Mouse (Mus musculus): ENCODE data around the gene Cwc22. TPM values are rescaled to one million over a fixed set of nuclear protein-coding genes. Genes with fewer than 3 reads are reported as not detected.

The Cwc22 gene
- polyA plus RNA-seq, 1 experiment from 2014 or later, result 42.8 TPM

DNA sequence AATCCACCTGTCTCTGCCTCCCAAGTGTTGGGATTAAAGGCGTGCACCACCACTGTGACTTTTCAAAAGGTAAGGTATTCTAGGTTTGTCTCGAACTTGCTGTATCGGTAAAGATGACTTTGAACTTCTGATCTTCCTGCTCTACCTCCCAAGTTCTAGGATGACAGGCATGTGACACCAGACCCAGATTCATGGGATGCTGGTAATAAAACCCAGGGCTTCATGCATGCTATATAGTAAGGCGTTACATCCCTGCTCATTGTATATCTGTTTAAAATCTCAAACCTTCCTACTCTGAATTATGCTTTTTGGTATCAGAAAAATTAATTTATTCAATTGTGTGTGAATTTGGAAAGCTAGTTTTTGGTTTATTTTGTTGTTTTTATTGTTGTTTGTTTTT is 59.0 kb downstream of the Cwc22 start:
- DNase-seq (ENCODE audit: low spot score), result no peak
- Histone ChIP-seq H3K9me3 (replicated peaks) (no peaks in the 10 kb centered on the region), H3K27me3 (ENCODE audit: low read depth, poor library complexity, severe bottlenecking) (no peaks in the 10 kb centered on the region), H3K27ac (no peak overlapping the region), H3K36me3 (peaks cover under 1% of the 10 kb centered on the region; the same call in 1 of the 2 replicates), H3K4me3 (no peak overlapping the region), H3K4me1 (no peaks in the 10 kb centered on the region)
- WGBS, result 92% methylated on average over 4 of the region's 4 CpGs

DNA sequence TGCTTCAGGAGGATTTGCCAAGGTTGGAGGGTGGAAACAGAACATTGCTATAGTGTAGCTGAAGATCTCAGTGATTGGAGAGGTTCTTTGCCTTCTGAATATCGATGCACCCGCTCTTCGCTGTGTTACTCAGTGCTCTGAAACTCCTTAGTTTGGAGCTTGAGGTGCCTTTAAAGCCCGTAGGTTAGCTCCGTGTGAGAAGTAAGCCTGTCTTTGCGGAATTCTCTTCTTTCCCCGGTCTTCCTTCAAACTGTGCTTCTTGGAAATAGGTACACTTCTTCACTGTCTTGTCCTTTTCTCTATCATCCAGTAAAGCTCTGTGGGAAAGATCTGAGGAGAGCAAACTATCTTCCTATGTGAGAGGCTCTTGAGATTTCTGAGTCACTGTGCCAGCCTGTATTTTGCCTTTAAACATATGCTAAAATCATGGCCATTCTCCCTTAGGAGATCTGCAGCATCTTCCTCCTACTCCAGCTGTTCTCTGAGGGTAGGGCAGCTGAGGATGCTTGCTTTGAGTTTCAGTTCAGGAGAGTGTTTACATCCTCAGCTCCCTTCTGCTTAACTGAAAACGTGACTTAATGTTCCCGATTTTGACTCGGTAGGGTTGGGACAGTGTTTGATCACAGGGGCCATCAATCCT is 60.6 kb downstream of the Cwc22 start:
- H3K9me3 ChIP-seq (replicated peaks), result no peaks in the 10 kb centered on the region
- no peak for DNase-seq (ENCODE audit: low spot score)
- no peak overlapping the region for H3K4me3 ChIP-seq
- no peaks in the 10 kb centered on the region for H3K27me3 ChIP-seq (ENCODE audit: low read depth, poor library complexity, severe bottlenecking)
- H3K27ac ChIP-seq, result no peak overlapping the region
- 85% methylated on average over 10 of the region's 10 CpGs for WGBS
- H3K4me1 ChIP-seq, result no peaks in the 10 kb centered on the region
- H3K36me3 ChIP-seq, result no peaks in the 10 kb centered on the region

DNA sequence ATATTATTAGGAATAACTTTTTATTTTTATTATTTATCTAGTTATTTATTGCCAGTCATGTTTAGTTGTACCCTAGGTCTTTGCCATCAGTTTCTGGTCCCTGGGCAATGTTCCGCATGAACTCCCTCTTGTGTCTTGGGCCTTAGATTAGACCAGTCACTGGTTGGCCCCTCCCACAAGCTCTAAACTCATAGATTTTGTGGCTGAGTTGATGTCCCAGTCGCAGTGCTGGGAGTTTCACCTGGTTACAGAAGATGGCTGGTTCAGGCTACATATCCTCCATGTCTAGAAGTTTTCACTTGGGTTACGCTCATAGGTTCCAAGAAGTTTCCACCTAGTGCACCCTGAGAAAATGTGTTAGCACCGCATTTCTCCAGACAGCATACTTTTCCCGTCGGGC is 61.1 kb downstream of the Cwc22 start:
- Histone ChIP-seq H3K9me3 (replicated peaks) (no peaks in the 10 kb centered on the region), H3K27ac (no peak overlapping the region), H3K36me3 (no peaks in the 10 kb centered on the region), H3K4me3 (no peak overlapping the region), H3K27me3 (ENCODE audit: low read depth, poor library complexity, severe bottlenecking) (no peaks in the 10 kb centered on the region), H3K4me1 (no peaks in the 10 kb centered on the region)
- WGBS, result 96% methylated on average over 6 of the region's 6 CpGs
- DNase-seq (ENCODE audit: low spot score), result no peak

DNA sequence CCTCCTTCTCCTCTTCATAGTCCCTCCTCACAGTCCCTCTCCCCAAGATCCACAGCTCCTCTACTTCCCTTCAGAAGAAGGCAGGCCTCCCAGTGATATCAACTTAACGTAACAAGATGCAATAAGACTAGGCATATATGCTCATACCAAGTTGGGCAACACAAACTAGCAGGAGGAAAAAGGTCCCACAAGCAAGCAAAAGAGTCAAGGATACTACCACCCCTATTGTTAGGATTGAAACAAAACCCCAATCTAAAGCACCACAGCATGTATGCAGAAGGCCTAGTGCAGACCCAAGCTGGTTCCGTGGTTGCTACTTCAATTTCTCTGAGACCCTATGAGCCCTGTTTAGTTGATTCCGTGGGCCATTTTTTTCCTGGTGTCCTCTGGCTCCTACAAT is 61.7 kb downstream of the Cwc22 start:
- H3K27ac ChIP-seq, result no peak overlapping the region
- no peaks in the 10 kb centered on the region for H3K36me3 ChIP-seq
- no peaks in the 10 kb centered on the region for H3K27me3 ChIP-seq (ENCODE audit: low read depth, poor library complexity, severe bottlenecking)
- 91% methylated on average over 3 of the region's 3 CpGs for WGBS
- DNase-seq (ENCODE audit: low spot score), result no peak
- H3K9me3 ChIP-seq (replicated peaks), result no peaks in the 10 kb centered on the region
- H3K4me1 ChIP-seq, result no peaks in the 10 kb centered on the region
- no peak overlapping the region for H3K4me3 ChIP-seq

DNA sequence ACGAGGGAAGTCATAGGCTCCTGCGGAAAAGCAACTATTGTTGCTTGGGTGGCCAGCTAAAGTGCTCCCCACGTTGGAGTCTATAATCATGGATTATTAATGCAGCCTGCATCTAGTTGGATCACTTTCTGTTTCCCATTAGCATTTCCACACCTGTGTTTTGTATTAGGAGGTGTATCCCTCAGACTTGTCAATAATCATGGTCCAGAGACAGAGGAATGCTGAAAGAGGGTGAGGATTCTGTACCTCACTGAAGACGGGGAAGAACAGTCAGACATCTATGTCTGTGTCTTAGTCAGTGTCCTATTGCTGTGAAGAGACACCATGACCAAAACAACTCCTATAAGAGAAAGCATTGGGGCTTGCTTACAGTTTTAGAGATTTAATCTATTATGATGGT is 63.2 kb downstream of the Cwc22 start:
- no peaks in the 10 kb centered on the region for H3K27me3 ChIP-seq (ENCODE audit: low read depth, poor library complexity, severe bottlenecking)
- H3K27ac ChIP-seq, result no peak overlapping the region
- no peaks in the 10 kb centered on the region for H3K4me1 ChIP-seq
- WGBS, result 85% methylated on average over 4 of the region's 4 CpGs
- H3K36me3 ChIP-seq, result no peaks in the 10 kb centered on the region
- no peaks in the 10 kb centered on the region for H3K9me3 ChIP-seq (replicated peaks)
- no peak overlapping the region for H3K4me3 ChIP-seq
- no peak for DNase-seq (ENCODE audit: low spot score)

DNA sequence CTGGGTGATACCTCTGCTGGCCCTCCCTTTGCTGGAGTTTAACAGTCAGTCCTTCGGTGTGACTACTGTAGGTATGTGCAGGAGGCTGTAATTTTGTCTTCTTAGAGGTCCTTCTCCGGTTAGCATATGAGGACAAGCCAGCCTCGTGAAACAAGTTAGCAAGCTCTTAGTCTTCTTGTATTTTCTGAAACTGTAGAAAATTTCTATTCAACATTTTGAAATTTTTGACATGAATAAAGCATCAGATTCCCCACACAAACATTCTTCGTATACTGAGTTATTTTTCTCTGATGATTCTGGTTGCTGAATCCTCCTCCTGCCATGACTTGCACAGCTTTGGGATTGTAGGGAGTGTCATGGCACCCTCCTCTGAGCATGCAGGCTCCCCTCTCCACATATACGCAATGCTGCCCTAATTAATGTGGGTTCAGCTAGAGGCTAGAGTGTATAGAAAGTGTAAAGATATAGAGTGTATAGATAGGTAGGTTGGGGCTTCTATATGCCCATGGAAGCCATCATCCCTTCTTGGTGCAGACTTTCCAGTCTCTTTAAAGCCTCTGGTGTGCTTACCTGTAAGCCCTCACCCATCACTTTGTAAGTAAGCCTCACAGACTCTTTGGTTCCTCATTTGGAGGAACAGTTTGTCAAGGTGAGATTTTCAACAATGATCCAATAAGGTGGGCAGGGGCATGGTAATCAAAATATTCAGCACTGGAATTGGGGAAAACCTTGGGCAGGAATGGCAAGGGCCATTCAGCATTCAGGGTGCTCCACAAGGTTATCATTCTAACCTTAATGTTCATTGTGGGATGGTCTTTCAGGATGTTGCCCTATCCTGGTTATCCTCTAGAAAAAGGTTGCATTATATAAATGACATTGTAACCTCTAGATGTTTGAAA is 64.6 kb downstream of the Cwc22 start:
- Histone ChIP-seq H3K4me3 (no peak overlapping the region), H3K36me3 (no peaks in the 10 kb centered on the region), H3K4me1 (no peaks in the 10 kb centered on the region), H3K9me3 (replicated peaks) (no peaks in the 10 kb centered on the region), H3K27ac (no peak overlapping the region), H3K27me3 (ENCODE audit: low read depth, poor library complexity, severe bottlenecking) (no peaks in the 10 kb centered on the region)
- 88% methylated on average over 5 of the region's 5 CpGs for WGBS
- no peak for DNase-seq (ENCODE audit: low spot score)

DNA sequence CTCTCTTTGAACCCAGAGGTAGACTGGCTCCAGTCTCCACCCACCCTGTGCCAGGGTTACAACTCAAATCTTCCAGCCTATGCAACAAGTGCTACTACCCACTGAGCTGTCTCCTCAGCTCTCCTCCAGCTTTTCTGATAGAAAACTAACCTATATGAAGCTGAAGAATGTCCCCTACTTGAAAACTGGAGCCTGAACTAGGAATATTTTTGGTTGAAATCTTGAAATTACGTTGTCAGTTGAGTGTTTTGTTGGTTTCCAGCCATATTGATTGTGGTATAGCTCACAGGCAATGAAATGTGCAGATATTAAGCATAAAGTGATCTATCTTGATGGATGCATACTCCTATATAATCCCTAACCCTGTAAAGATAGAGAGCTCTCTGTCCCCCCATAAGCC is 65.8 kb downstream of the Cwc22 start:
- H3K27ac ChIP-seq, result no peak overlapping the region
- no peaks in the 10 kb centered on the region for H3K27me3 ChIP-seq (ENCODE audit: low read depth, poor library complexity, severe bottlenecking)
- no peak overlapping the region for H3K4me3 ChIP-seq
- no peak for DNase-seq (ENCODE audit: low spot score)
- 88% methylated on average over 1 of the region's 1 CpGs for WGBS
- H3K4me1 ChIP-seq, result no peaks in the 10 kb centered on the region
- H3K36me3 ChIP-seq, result no peaks in the 10 kb centered on the region
- H3K9me3 ChIP-seq (replicated peaks), result no peaks in the 10 kb centered on the region

DNA sequence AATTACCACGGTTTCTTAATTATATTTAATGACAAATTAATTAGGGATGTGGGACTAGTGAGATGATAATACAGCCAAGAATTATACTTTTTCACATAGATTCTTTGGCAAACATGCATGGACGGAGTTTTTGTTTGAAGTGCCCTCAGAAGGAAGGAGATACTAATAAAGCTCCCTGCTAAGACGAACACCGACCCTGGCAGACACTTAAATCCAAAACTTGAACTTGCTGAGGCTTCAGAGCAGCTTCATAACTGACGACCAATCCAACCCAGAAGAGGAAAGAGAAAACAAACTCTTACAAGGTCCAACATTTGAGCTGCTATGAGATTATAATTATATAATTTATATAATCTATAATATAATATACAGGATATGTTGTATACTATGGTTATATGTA is 66.4 kb downstream of the Cwc22 start:
- DNase-seq (ENCODE audit: low spot score), result no peak
- H3K4me1 ChIP-seq, result no peaks in the 10 kb centered on the region
- no peaks in the 10 kb centered on the region for H3K36me3 ChIP-seq
- H3K9me3 ChIP-seq (replicated peaks), result no peaks in the 10 kb centered on the region
- no peak overlapping the region for H3K27ac ChIP-seq
- WGBS, result 86% methylated on average over 5 of the region's 5 CpGs
- no peaks in the 10 kb centered on the region for H3K27me3 ChIP-seq (ENCODE audit: low read depth, poor library complexity, severe bottlenecking)
- H3K4me3 ChIP-seq, result no peak overlapping the region

DNA sequence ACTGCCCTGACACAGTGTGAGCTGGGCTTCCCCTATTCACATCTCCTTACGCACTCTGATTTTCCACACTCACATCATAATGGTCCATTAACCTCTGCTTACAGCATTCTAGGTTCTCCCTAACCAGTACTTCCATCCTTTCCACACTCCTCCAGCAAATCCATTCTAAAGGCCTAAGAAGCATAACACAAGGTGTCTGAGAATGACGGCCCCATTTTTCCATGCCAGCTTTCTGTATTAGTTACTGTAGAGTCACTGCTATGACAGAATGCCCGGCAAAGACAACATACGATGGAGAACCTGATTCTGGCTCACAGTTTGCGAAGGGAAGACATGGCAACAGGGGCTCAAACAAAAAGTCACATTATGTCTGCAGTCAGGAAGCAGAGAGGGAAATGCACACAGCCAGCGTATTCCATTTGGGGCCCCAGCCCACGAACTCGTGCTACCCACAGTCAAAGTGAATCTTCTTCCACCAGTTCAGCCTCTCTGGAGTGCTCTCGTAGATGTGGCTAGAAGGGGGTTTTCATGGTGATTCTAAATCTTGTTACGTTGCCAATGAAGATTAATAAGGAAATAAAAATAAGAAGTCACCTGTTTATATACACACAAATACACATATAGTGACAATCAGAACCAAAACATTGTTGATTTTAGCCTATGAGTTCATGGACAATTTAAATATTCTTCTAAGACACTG is 68.9 kb downstream of the Cwc22 start:
- 92% methylated on average over 10 of the region's 10 CpGs for WGBS
- H3K9me3 ChIP-seq (replicated peaks), result no peaks in the 10 kb centered on the region
- no peaks in the 10 kb centered on the region for H3K4me1 ChIP-seq
- DNase-seq (ENCODE audit: low spot score), result no peak
- no peak overlapping the region for H3K27ac ChIP-seq
- H3K27me3 ChIP-seq (ENCODE audit: low read depth, poor library complexity, severe bottlenecking), result no peaks in the 10 kb centered on the region
- H3K36me3 ChIP-seq, result no peaks in the 10 kb centered on the region
- no peak overlapping the region for H3K4me3 ChIP-seq

DNA sequence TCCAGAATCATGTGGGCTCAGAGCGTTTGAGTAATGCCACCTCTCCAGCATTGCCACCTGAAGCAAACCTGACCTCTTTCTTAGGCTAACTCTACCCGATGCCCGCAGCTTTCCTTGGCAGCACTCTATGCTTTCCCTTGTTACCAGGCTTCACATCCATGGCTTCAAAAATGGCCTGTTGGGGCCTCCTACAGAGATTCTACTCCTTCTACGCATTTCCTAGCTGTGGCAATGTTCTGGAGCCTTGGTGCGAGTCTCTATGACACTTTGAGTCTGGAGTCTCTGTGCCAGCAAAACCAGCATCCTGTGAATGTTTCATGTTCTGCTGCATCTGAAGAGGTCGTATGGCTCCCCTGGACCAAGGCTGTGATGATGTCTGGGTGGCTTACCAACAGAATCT is 69.8 kb downstream of the Cwc22 start:
- Histone ChIP-seq H3K27me3 (ENCODE audit: low read depth, poor library complexity, severe bottlenecking) (no peaks in the 10 kb centered on the region), H3K36me3 (no peaks in the 10 kb centered on the region), H3K4me3 (no peak overlapping the region), H3K27ac (no peak overlapping the region), H3K4me1 (no peaks in the 10 kb centered on the region), H3K9me3 (replicated peaks) (no peaks in the 10 kb centered on the region)
- no peak for DNase-seq (ENCODE audit: low spot score)
- 92% methylated on average over 6 of the region's 6 CpGs for WGBS

DNA sequence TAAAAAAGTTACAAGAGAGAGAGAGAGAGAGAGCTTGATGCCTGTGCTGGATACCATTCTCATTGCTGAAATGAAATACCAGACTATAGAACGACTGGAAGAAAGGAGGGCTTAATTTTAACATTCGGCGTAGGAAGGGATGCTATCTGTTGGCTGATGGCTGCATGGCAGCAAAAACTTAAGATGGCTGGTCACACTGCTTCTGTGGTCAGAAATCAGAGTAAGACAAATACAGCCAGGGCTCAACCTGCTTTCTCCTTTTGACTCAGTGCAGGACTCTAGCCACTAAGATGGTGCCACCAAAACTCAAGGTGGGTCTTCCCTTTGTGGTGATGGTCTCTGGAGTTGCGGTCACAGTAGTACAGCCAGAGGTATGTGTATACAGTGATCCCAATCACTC is 70.7 kb downstream of the Cwc22 start:
- Histone ChIP-seq H3K27ac (no peak overlapping the region), H3K27me3 (ENCODE audit: low read depth, poor library complexity, severe bottlenecking) (no peaks in the 10 kb centered on the region), H3K4me3 (no peak overlapping the region), H3K4me1 (no peaks in the 10 kb centered on the region), H3K9me3 (replicated peaks) (no peaks in the 10 kb centered on the region), H3K36me3 (no peaks in the 10 kb centered on the region)
- no peak for DNase-seq (ENCODE audit: low spot score)
- 97% methylated on average over 4 of the region's 4 CpGs for WGBS

DNA sequence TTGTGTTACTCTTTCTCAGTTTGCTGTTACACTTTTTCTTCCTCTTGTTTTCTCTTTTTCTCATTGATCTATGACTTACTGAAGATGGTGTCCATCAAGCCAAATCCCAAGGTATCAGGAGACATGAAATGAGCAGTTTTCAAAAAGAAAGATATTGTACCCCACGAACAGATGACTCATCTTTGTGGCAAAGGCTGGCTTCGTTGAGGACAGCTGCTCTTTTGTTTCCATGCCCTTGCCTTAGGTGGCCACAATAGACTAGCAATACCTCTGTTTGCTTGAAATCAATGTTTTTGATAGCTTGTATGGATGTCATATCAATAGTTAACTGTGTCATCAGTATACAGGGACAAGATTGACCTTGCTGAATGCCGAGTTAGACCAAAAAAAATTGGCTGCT is 71.5 kb downstream of the Cwc22 start:
- H3K9me3 ChIP-seq (replicated peaks), result no peaks in the 10 kb centered on the region
- no peaks in the 10 kb centered on the region for H3K4me1 ChIP-seq
- H3K27me3 ChIP-seq (ENCODE audit: low read depth, poor library complexity, severe bottlenecking), result no peaks in the 10 kb centered on the region
- DNase-seq (ENCODE audit: low spot score), result no peak
- no peaks in the 10 kb centered on the region for H3K36me3 ChIP-seq
- H3K4me3 ChIP-seq, result no peak overlapping the region
- WGBS, result 89% methylated on average over 3 of the region's 3 CpGs
- H3K27ac ChIP-seq, result no peak overlapping the region

DNA sequence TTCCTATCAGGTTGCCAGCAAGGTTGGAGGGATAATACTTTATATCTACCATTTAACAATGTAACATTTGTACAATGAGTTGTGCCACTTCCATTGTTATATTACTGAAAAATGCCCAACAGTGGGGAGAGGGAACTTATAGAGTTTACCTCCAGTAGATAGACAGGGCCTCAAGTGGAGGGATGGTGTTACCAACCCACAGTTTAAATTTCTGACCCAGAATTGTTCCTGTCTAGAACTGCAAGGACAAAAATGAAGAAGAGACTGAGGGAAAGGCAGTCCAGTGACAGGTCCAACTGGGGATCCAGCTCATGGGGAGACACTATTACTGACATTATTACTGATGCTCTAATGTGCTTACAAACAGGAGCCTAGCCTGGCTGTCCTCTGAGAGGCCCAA is 72.4 kb downstream of the Cwc22 start:
- no peak overlapping the region for H3K27ac ChIP-seq
- H3K9me3 ChIP-seq (replicated peaks), result no peaks in the 10 kb centered on the region
- DNase-seq (ENCODE audit: low spot score), result no peak
- H3K27me3 ChIP-seq (ENCODE audit: low read depth, poor library complexity, severe bottlenecking), result no peaks in the 10 kb centered on the region
- H3K4me1 ChIP-seq, result no peaks in the 10 kb centered on the region
- no peak overlapping the region for H3K4me3 ChIP-seq
- no peaks in the 10 kb centered on the region for H3K36me3 ChIP-seq

Measured in limb, embryonic 10.5 days (tissue).